Comparison of ENCODE assay signal across 11 mouse cellular contexts in genomic region chr9:108792730-108793129, GRCm38 (mm10). TPM values are rescaled to one million over a fixed set of nuclear protein-coding genes. Genes with fewer than 3 reads are reported as not detected.
DNase-seq lines count a peak whose midpoint lies in the region; ATAC-seq and TF ChIP-seq lines count a peak whose summit lies in the region.
"Had no signal": no experiment of that assay in that cellular context is flagged by ENCODE, and none has a peak within 500 bp of the region (broad histone marks: within the 10 kb centered on the region; RNA-seq: fewer than 3 reads in every experiment).

No protein-coding gene starts in this region.

- no peaks in the 10 kb centered on the region for H3K9me3 ChIP-seq in G1E (replicated peaks)
- H3K9me3 ChIP-seq in liver, embryonic 14.5 days (ENCODE audit: control insufficient read depth, low read length), result no peaks in the 10 kb centered on the region

- H3K4me1 ChIP-seq in G1E (ENCODE audit: insufficient read depth, low read depth, low read length), result peaks cover 77% of the 10 kb centered on the region
- peaks cover 54 to 59% of the 10 kb centered on the region in 2 experiments for H3K4me1 ChIP-seq in liver, embryonic 14.5 days (replicated peaks; ENCODE audit: control insufficient read depth in 2 of 2, insufficient read depth in 2 of 2, low read length in 1 of 2)

- peak overlapping the region; percentile 22; the same call in 1 of the 2 replicates for H3K4me2 ChIP-seq in liver, embryonic 14.5 days (ENCODE audit: low read depth)

- H3K36me3 ChIP-seq in G1E (replicated peaks), result peaks cover 66% of the 10 kb centered on the region
- H3K36me3 ChIP-seq in liver, embryonic 14.5 days (replicated peaks; ENCODE audit: control insufficient read depth, insufficient read depth, low read depth), result peaks cover 21% of the 10 kb centered on the region

- ATAC-seq in G1E (ENCODE audit: extremely low read depth, insufficient number of reproducible peaks, low FRiP score, poor library complexity, severe bottlenecking), result peak; percentile 47; the same call in 1 of the 2 replicates
- ATAC-seq in liver, embryonic 14.5 days (ENCODE audit: insufficient read depth), result no peak
- ATAC-seq: Patski had no signal

- DNase-seq in layer of hippocampus, adult 2 months (ENCODE audit: low spot score in 2 of 2), result no peak
- DNase-seq in layer of hippocampus, adult 9-10 months (ENCODE audit: low spot score), result no peak
- DNase-seq in G1E (ENCODE audit: low spot score), result no peak
- DNase-seq in liver, embryonic 14.5 days (ENCODE audit: low read depth in 3 of 3, low spot score in 3 of 3), result no peak
- DNase-seq in thymus, postnatal 10 days (ENCODE audit: low spot score in 2 of 2), result peak; percentile 65 to 69
- no peak for DNase-seq in c-Kit-positive CD71-positive TER-119-positive erythroid progenitor cells, embryonic 14.5 days (ENCODE audit: low spot score)
- no peak for DNase-seq in spleen, adult 18-20 months
- DNase-seq in adrenal gland, adult 8-10 months, result no peak
- DNase-seq: kidney, postnatal 10 days had no signal

- TF ChIP-seq CTCF in layer of hippocampus, adult 2 months (conservative IDR thresholded peaks at IDR 0.05), result no peak
- no peak for TF ChIP-seq CTCF in G1E (IDR thresholded peaks at IDR 0.05; ENCODE audit: low read depth, low read length)
- TF ChIP-seq CTCF in liver, embryonic 14.5 days (IDR thresholded peaks at IDR 0.05; ENCODE audit: low read depth), result no peak

- no peak for TF ChIP-seq EP300 in liver, embryonic 14.5 days (IDR thresholded peaks at IDR 0.05; ENCODE audit: low read depth)

- no peak overlapping the region for H3K9ac ChIP-seq in liver, embryonic 14.5 days (replicated peaks)

- peak overlapping the region; percentile 91 for H3K27ac ChIP-seq in layer of hippocampus, adult 2 months
- H3K27ac ChIP-seq in liver, embryonic 14.5 days, result peak overlapping the region; percentile 38; the same call in 1 of the 2 replicates

- no peaks in the 10 kb centered on the region for H3K27me3 ChIP-seq in G1E (ENCODE audit: insufficient read depth, low read length)
- no peaks in the 10 kb centered on the region for H3K27me3 ChIP-seq in liver, embryonic 14.5 days (ENCODE audit: control insufficient read depth, insufficient read depth, low read length)
- H3K27me3 ChIP-seq: Patski had no signal

- WGBS in liver, embryonic 14.5 days (ENCODE audit: insufficient replicate concordance), result 28% methylated on average over 3 of the region's 3 CpGs

- H3K4me3 ChIP-seq in layer of hippocampus, adult 2 months, result no peak overlapping the region
- no peak overlapping the region for H3K4me3 ChIP-seq in G1E (ENCODE audit: low read depth, low read length)
- H3K4me3 ChIP-seq in liver, embryonic 14.5 days (ENCODE audit: insufficient read depth in 1 of 2, low read depth in 2 of 2, low read length in 2 of 2), result no peak overlapping the region

RNA-seq across cellular contexts. Expression of gene Ip6k2, which starts 9.1 kb away (rescaled TPM):
- 100 to 1,000 TPM; 249 to 251 TPM for total RNA-seq in layer of hippocampus, adult 2 months (2021)
- total RNA-seq in G1E (2014; fragmentation: Nextera tagmentation), result 39.0 and 43.0 TPM in 2 replicates
- 35.7 and 43.8 TPM in 2 replicates for total RNA-seq in G1E (2017)
- polyA plus RNA-seq in G1E (2012), result 29.4 and 33.6 TPM in 2 replicates
- polyA plus RNA-seq in liver, embryonic 14.5 days (2012; rRNA removed), result 27.7 and 29.2 TPM in 2 replicates
- polyA plus RNA-seq in liver, embryonic 14.5 days (2014; fragmentation: Nextera tagmentation; extraction: Ambion mirVana), result 10.4 and 11.7 TPM in 2 replicates
- 100 to 1,000 TPM in 3 of 4 experiments, 10 to 100 TPM in 1; 93.0 to 156 (median 128) TPM for total RNA-seq in adrenal gland, adult 8-10 months (2022)

RNA-seq across cellular contexts. Expression of gene Nckipsd, which starts 15.4 kb away (rescaled TPM):
- total RNA-seq in layer of hippocampus, adult 2 months (2021), result 10 to 100 TPM; 68.8 to 71.3 TPM
- total RNA-seq in G1E (2014; fragmentation: Nextera tagmentation), result 4.7 and 6.3 TPM in 2 replicates
- 4.1 and 5.2 TPM in 2 replicates for total RNA-seq in G1E (2017)
- 5.6 and 8.3 TPM in 2 replicates for polyA plus RNA-seq in G1E (2012)
- 3.4 and 4.0 TPM in 2 replicates for polyA plus RNA-seq in liver, embryonic 14.5 days (2012; rRNA removed)
- 3.2 TPM in 2 replicates for polyA plus RNA-seq in liver, embryonic 14.5 days (2014; fragmentation: Nextera tagmentation; extraction: Ambion mirVana)
- 10 to 100 TPM; 11.1 to 19.0 (median 17.0) TPM for total RNA-seq in adrenal gland, adult 8-10 months (2022)

RNA-seq across cellular contexts. Expression of gene Celsr3, which starts 33.4 kb away (rescaled TPM):
- 10 to 100 TPM; 66.4 to 79.6 TPM for total RNA-seq in layer of hippocampus, adult 2 months (2021)
- total RNA-seq in G1E (2014; fragmentation: Nextera tagmentation) (not detected in 2 replicates), G1E (2017) (0.11 and 0.12 TPM in 2 replicates)
- polyA plus RNA-seq in G1E (2012), result 0.01 TPM in 1 of 2 replicates, not detected in the other
- polyA plus RNA-seq in liver, embryonic 14.5 days (2012; rRNA removed), result 0.19 and 0.27 TPM in 2 replicates
- polyA plus RNA-seq in liver, embryonic 14.5 days (2014; fragmentation: Nextera tagmentation; extraction: Ambion mirVana), result 0.01 and 0.06 TPM in 2 replicates
- total RNA-seq in adrenal gland, adult 8-10 months (2022), result 1 to 10 TPM; 3.0 to 8.6 (median 7.9) TPM
- total RNA-seq: hematopoietic stem cell, adult 5-6 weeks had no signal

Comparison
In these comparisons a context has a peak if more than half of its experiments do, and no peak if none do; other contexts are left out.
1. DNase-seq: peak in thymus, postnatal 10 days (2 of 2); none in layer of hippocampus, adult 2 months (0 of 2), layer of hippocampus, adult 9-10 months (single experiment), G1E (single experiment), liver, embryonic 14.5 days (0 of 3), c-Kit-positive CD71-positive TER-119-positive erythroid progenitor cells, embryonic 14.5 days (single experiment), spleen, adult 18-20 months (0 of 2) and adrenal gland, adult 8-10 months (single experiment).
2. RNA of gene Celsr3, which starts 33.4 kb away (total RNA-seq): 66.4 to 79.6 TPM in layer of hippocampus, adult 2 months; 3.0 to 8.6 TPM in adrenal gland, adult 8-10 months and 0.11 to 0.12 TPM in G1E; every median in the first group is over 4 times any median in the second.